Mouse (Mus musculus) cerebellum, postnatal 14 days (tissue): ENCODE data around the gene Lig3.
A peak's percentile ranks its signal among the peaks of the same experiment; 100 is the strongest.
"Not testable (repeated sequence)": the region's sequence is repeated elsewhere in the genome, so short reads cannot be mapped to it uniquely, and the experiment has no call there.

Experiments
- DNase-seq, 2 experiments: peaks; one replicate each; pipeline ENCODE4 v3.0.0; 2021; ENCODE audit warnings: mixed read lengths in 2 of 2

The Lig3 gene

DNA sequence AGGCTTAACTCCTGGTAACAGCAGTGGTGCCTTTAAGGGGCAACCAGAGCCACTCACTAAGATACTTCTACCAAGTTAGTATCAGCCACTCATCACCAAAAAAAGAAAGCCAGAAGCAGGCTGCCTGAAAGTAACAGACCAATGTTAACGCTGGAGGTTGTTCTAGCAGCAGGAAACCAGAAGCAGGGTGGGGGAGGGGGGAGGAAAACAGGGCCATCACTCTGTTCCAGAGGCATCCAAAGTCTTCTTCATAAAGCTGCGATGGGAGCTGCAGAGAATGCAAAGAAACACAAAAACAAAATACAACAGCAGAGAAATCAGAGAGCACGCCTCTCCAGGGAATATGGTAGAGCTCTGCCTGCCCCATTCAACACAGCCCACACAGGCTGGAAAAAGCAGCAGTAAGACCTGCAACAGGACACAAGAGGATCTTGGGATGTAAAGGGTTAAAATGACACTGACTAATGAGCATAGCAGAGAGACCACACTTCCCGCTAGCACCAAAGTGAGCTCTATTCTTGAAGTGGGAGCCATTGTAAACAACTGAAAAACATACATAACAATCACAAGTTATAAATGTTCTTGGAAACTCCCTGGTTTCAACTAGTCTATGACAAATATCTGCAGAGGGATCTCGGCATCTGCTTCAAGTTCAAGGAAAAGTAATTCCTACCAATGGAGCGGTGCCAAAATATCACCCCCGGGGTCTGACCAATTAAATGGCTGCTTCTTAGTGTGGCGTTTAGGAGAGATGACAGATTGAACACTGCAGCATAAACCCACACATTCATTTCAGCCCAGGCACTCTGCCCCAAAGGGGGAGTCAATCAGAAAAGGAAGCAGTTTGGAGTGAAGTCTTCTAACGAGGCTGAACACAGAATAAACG is 50.3 kb downstream of the Lig3 start:
- DNase-seq: no peak

DNA sequence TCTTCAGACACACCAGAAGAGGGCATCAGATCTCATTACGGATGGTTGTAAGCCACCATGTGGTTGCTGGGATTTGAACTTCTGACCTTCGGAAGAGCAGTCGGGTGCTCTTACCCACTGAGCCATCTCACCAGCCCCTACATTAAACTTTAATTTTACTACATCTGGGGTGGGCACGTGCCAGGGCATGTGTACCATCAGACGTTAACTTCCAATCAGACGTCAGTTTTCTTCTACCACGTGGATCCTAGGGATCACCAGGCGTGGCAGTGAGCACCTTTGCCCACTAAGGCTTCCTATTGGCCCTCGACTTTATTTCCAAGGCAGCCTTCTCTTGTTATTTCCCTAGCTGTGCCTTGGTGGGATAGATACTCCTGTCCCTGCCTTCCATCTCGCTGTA is 51.5 kb downstream of the Lig3 start:
- DNase-seq: not testable (repeated sequence)

DNA sequence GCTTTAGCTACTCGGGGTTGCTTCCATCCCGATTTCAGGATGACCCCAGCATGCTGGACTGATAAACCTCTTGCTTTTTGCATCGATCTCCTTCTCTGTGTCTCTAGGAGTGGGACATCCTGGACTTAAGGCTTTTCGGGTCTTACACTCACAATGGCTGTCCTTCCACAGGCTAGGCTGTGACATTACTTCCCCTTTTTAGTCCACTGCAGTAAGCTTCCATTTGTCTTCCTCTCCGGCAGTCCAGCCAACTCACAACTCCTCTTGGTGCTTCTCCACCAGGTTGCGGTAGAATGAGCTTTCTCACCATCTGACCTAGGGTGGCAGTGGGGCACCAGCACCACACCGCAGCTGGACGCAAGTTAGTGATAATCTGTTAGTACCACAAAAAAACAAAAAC is 53.0 kb downstream of the Lig3 start:
- no peak for DNase-seq

DNA sequence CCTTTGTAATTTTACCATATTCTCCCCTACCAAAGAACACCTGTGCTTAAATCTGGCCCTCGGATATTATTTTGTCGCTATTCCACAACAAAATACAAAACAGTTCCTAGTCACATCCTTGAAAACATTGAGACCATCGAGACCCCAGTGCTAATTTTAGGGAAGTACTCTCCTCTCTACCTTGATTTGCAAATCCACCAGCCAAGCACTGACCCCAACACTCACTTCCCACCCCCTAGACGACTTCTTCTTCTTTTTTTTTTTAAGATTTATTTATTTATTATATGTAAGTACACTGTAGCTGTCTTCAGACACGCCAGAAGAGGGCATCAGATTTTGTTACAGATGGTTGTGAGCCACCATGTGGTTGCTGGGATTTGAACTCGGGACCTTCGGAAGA is 53.5 kb downstream of the Lig3 start:
- DNase-seq: not testable (repeated sequence)

DNA sequence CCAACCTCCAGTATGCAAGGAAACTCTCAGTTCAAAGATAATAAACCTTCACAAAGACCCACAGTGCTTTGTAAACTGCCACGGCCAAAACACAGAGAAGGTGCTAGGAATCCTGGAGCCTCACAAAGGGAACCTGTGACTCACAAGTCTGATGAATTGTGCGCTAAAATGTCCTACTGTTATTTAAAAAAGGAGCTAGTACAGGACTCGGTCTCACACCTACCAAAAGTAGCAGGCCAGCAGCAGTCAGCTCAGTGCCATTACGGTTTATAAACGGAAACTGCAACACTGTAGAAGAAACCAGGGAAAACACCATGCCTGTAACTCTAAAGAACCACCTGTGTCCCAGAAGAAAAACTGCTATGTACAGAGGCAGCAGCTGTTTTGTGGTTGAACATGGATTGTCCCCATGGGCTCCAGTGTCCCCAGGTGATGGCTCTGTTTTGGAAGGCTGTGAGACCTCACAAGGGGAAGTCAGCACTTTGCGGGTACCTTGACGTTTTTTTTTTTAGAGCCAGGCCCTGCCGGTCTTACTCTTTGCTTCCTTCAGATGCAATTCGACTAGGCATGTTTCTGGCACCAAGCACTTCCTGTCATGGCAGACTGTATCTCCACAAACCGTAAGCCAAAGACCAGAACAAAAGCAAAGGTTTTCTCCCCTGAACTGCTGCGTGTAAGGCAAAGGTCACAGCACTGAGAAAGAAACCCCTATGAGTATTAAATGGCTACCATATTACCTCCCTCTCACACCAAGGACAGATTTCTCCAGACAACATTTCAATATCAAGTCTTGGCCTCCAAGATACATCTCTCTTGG is 54.9 kb downstream of the Lig3 start:
- no peak for DNase-seq

DNA sequence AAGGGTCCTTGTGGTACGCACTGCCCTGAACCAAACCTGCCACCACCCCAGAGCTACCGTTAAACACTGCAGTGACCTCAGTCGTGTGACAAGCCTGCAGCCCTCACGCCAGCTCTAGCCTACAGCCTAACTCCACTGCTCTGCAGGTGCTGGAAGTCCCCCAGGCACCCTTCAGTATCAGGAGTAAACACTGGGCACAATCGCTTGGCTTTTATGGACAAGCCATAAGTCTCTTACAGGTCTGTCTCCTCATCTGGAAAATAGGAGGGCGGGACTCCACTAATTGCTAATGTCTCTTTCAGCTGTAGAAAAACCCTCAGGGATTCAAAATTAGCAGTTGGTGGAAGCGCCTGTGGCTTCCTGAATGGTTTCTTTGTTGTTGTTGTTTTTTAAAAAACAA is 56.3 kb downstream of the Lig3 start:
- no peak for DNase-seq

DNA sequence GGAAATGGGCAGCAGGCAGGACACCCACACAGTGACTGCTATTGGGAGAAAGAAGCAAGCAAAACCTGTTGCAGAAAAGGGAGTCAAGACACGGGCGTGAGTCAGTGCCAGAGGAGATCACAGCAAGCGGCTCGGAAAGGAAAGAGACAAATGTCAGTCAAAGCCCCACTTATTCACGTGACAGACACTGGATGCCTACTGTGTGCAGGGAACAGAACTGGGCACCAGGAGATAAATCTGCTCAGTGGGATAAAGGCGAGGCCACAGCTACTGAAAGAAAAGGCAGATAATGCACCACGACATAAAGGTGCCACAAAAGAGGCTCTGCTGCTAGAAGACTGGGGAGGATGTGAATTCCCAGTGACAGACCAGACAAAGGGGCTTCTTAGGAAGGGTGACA is 56.9 kb downstream of the Lig3 start:
- DNase-seq: peak; percentile 9 to 12

DNA sequence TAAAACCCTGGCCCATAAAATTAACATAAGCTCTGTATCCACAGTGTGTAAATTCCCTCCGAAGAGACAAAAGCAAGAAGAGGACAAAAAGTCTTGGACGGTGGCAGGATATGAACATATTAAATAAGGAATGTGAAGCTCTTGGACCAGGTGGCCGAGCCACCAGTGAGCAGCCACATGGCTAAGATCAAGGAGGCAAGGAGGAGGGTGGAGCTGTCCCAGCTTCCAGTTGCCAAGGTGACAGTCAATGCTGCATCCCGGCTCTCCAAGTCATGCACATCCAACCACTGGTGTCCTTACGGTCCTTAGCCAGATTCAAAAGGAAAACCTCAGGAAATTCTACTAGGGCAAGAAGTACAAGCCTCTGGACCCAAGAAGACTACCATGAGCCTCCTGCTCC is 57.6 kb downstream of the Lig3 start:
- DNase-seq: peak in 1 of 2 experiments; percentile 13

DNA sequence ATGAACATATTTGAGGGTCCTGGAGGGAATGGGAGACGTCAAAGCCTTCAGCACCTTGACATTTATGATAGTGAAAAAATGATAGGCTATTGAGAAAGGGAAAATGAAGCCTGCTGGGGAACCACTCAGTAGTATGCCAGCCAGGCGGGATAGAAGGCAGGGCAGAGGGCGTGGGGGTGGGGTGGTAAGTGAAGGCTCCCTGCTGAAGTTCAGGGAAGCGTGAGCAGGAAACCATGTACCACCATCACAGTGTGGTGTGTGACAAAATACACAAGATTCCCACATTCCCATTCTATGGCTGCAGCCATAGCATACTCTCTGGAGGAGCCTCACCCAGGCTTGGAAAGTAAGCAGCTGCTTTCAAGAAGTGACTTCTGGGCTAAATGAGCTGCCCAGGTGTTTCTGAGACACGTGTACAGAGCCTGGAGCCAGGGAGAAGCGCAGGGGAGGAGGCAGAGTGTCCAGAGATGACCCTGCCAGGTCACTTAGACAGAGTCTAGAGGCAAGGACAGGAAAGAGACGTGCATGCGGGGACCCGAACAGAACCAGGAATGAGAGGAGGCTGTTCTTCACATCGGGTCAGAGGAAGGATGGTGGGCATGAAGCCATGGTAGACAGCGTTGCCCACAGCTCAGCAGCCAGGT is 64.0 kb downstream of the Lig3 start:
- DNase-seq: no peak

DNA sequence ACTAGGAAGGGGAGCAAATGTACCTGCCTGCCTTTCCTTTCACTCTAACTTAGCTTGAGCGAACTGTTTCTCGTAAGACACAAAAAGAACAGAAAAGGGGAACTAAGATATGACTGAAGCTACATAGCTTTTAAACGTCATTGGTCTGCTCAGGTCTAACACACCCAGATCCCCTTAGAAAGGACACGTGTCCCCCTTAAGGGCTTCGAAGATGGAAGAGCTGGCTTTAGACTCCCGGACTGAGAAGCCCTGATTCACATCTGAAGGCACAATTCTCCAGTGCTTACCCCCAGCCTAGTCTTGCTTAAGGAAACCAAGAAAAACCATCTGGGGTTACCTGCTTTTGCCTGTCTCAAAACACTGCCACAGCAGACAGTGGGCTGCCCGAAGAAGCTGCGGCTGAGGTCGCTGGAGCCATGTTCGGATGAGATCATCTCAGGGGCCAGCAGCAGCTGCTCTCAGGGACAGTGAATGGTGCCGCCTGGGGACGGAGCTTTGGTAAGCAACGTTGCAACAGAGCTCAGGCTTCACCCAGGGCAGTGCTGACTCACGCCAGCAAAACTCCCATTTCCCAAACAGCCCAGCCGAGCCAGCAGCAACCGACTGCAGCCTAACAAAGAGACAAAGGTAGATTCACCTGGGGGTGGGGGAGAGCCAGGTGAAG is 64.6 kb downstream of the Lig3 start:
- DNase-seq: peak; percentile 28 to 46

DNA sequence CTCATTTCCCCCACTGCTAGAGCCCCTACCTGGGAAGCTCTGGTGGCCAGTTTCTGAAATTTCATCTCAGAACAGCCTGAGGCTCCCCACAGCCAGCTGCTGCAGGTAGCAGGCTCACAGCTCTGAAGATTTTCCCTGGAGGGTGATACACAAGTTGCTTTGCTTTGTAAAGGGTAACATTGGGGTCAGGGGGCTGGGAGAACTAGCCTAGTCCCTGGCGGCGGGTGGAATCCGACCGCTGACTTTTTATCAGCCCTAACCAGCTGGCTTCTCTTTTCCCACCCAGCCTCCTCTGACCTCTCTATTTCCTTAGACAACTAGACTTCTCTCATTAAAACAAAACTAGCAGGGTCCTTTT is 65.2 kb downstream of the Lig3 start:
- no peak for DNase-seq

DNA sequence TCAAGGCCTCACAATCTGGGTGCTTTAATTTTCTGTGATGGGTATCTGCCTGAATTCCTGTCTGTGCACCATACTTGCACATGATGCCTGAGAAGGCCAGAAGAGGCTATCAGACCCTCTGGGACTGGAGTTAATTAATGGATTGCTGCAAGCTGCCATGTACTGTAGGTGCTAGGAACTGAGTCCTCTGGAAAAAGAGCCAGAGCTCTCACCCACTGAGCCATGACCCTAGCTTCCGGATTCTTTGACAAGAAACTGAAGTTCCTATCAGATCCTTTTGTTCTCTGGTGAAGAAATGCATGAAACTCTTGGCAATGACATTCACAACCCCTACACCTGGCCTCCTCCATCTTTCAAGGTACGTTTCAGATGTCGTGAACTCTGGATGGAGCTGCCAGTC is 66.0 kb downstream of the Lig3 start:
- no peak for DNase-seq

DNA sequence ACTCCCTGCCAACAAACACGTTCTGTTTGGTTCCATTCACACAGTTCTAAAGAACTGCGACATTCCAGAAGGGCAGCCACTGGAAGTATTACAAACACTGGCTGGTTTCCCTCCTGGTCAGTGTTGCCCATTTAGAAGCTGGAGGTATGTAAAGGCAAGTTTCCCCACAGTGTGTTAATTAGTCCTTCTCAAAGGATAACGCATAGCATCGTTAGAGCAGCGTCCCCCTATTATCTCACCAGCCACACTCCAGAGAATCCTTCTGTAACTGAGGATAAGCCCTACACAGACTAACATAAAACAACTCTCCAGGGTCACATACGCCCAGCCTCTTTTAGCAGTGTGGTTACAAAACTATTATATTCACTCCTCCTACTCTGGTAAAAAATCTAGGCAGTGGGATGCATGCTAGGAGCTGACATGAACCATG is 66.7 kb downstream of the Lig3 start:
- DNase-seq: no peak

DNA sequence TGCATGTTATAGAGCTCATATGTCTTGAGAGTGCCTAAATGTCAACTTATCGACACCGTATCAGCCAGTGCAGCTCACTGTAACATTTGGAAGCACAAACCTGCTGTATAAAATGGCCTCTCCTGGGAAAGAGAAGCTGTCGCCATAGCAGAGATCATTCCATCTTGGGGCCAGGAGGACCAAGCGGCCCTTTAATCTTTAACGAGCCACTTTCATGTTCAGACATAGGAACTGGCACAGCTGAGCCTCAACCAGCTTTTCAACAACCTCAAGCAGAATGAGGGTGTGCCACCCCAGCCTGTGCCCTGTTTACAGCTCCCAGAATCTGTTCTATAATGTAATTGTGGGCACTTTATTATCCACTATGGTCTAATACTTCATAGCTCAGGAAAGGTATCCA is 69.4 kb downstream of the Lig3 start:
- no peak for DNase-seq

DNA sequence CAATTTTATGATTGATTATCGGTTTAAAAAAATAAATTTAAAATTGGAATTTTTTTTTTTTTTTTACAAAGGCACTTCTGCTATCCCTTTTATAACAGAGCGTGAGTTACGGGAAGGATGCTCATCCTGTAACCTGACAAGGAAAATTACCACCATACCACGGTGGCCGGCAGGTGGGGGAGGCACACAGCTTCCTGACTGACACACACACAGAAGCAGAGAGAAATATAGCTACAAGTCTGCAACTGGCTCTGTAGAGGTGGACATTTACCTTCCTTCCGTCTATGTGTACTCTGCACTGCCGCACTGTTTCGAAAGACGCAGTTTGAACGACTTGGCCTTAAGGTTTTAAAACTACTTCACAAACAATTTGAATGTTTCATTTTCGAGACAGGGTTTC is 71.2 kb downstream of the Lig3 start:
- no peak for DNase-seq

DNA sequence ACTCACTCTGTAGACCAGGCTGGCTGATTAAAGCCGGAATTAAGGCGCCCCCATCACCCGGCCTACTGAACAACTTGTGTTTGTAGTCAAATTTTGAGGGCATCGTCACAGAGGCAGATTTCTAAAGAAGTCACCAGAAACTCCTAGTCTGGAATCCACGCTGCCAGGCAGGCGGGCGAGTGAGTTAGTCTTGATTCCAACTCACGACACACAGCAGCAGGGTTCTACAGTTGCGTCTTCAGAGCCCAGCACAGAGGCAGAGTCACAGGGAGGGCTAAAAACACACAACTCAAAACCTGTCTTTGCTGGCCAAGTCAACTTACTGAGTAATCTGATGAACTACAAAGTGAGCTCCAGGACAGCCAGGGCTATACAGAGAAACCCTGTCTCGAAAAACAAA is 71.6 kb downstream of the Lig3 start:
- no peak for DNase-seq

DNA sequence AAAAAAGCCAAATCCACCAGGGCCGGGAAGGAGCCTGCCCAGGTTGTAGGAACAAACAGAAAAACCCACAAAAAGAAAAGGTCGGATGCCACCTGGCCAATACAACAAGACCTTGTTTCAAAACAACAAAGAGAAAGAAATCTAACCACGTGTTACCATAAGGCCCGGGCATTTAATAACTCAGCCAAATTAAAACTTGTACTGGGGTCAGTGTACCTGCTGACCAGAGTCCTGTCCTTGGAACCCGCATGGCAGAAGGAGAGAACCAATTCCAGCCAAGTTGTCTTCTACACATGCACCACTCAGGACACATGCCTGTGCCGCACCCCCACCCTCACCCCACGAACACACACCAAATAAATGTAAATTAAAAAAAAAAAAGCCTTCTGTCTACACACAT is 72.0 kb downstream of the Lig3 start:
- no peak for DNase-seq
